Mouse (Mus musculus) testis, adult 2 months (tissue): ENCODE data around the gene Pcyt1a.

Experiments
- CTCF ChIP-seq: fragments of 200-500 bp; IDR thresholded peaks from 2 replicates; pipeline ENCODE4 v1.5.1; 2012; ENCODE audit warnings: low read depth, mild to moderate bottlenecking, inconsistent platforms, low read length, moderate library complexity; ENCODE audit not compliant: control insufficient read depth, insufficient read depth, insufficient replicate concordance
- POLR2A ChIP-seq: fragments of 200-500 bp; IDR thresholded peaks from 2 replicates; pipeline ENCODE4 v1.6.1; 2012; ENCODE audit warnings: low read depth, mild to moderate bottlenecking, inconsistent platforms, low read length, moderate library complexity; ENCODE audit not compliant: control insufficient read depth

DNA sequence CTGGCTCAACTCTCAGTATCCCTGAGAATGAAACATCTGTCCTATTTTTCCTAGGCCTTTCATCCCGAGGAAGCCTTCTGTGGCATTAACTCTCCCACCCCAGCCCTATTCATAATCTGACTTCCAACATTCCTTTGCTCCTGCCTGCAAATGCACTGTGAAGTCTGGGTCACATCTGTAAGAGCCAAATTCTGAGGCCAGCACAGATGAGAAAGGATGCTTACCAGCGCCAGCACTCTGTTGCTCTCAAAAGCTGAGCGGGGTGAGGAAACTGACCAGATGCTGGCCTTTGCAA is 34.2 kb upstream of the Pcyt1a start:
- no peak for TF ChIP-seq CTCF
- no peak for TF ChIP-seq POLR2A
